Mouse (Mus musculus): ENCODE measurements around the gene Chtop. TPM values are rescaled to one million over a fixed set of nuclear protein-coding genes. Genes with fewer than 3 reads are reported as not detected.

The Chtop gene
- polyA plus RNA-seq, 2 experiments: 103 to 169 TPM

- no peak for ATAC-seq (ENCODE audit: low FRiP score, low read depth)
- no peak overlapping the region for H3K4me2 ChIP-seq (replicated peaks; ENCODE audit: low read depth, low read length, severe bottlenecking)
- TF ChIP-seq POLR2A (IDR thresholded peaks at IDR 0.05; ENCODE audit: borderline replicate concordance, extremely low read depth, insufficient read depth, insufficient read length): no peak
- H3K4me3 ChIP-seq (replicated peaks; ENCODE audit: low read length): no peak overlapping the region
- H3K27me3 ChIP-seq (ENCODE audit: control insufficient read depth, insufficient read depth, low read length): no peaks in the 10 kb centered on the region
- no peaks in the 10 kb centered on the region for H3K9me3 ChIP-seq (ENCODE audit: control insufficient read depth, low read length)
- H3K4me1 ChIP-seq (ENCODE audit: control insufficient read depth, insufficient read depth, low read length): peaks cover 21% of the 10 kb centered on the region
- H3K27ac ChIP-seq (replicated peaks; ENCODE audit: low read depth, low read length): no peak overlapping the region
- no peak for DNase-seq (ENCODE audit: low spot score)
- WGBS: 81% methylated on average over 5 of the region's 5 CpGs
- peaks cover 3% of the 10 kb centered on the region; the same call in 1 of the 2 replicates for H3K36me3 ChIP-seq (ENCODE audit: control insufficient read depth, insufficient read depth, low read length)
- no peak overlapping the region for H3K9ac ChIP-seq (ENCODE audit: low read depth, low read length, severe bottlenecking)
Observed at GRCm38 (mm10) chr3:90512276-90512675, 3.0 kb upstream of the Chtop start.

GRCm38 (mm10) chr3:90509747-90510123 is 437 bp upstream of the Chtop start:
- peak overlapping the region; percentile 95 for H3K4me3 ChIP-seq (replicated peaks; ENCODE audit: low read length)
- no peak for DNase-seq (ENCODE audit: low spot score)
- no peak overlapping the region for H3K9ac ChIP-seq (ENCODE audit: low read depth, low read length, severe bottlenecking)
- 32% methylated on average over 2 of the region's 2 CpGs for WGBS
- peak; percentile 3; the same call in 1 of the 2 replicates for ATAC-seq (ENCODE audit: low FRiP score, low read depth)
- H3K27me3 ChIP-seq (ENCODE audit: control insufficient read depth, insufficient read depth, low read length): no peaks in the 10 kb centered on the region
- no peaks in the 10 kb centered on the region for H3K9me3 ChIP-seq (ENCODE audit: control insufficient read depth, low read length)
- 0 out of 2 replicates have a peak overlapping the region, but pooled peaks have one; percentile 91 for H3K27ac ChIP-seq (replicated peaks; ENCODE audit: low read depth, low read length)
- H3K4me2 ChIP-seq (replicated peaks; ENCODE audit: low read depth, low read length, severe bottlenecking): peak overlapping the region; percentile 42
- no peak for TF ChIP-seq POLR2A (IDR thresholded peaks at IDR 0.05; ENCODE audit: borderline replicate concordance, extremely low read depth, insufficient read depth, insufficient read length)
- peaks cover 28% of the 10 kb centered on the region for H3K36me3 ChIP-seq (ENCODE audit: control insufficient read depth, insufficient read depth, low read length)
- peaks cover 15% of the 10 kb centered on the region for H3K4me1 ChIP-seq (ENCODE audit: control insufficient read depth, insufficient read depth, low read length)

- Histone ChIP-seq H3K9me3 (ENCODE audit: control insufficient read depth, low read length) (no peaks in the 10 kb centered on the region), H3K4me2 (replicated peaks; ENCODE audit: low read depth, low read length, severe bottlenecking) (peak overlapping the region; percentile 52), H3K27ac (replicated peaks; ENCODE audit: low read depth, low read length) (peak overlapping the region; percentile 91), H3K4me1 (ENCODE audit: control insufficient read depth, insufficient read depth, low read length) (peaks cover 10% of the 10 kb centered on the region), H3K27me3 (ENCODE audit: control insufficient read depth, insufficient read depth, low read length) (no peaks in the 10 kb centered on the region), H3K9ac (ENCODE audit: low read depth, low read length, severe bottlenecking) (peak overlapping the region; percentile 98), H3K4me3 (replicated peaks; ENCODE audit: low read length) (peak overlapping the region; percentile 95), H3K36me3 (ENCODE audit: control insufficient read depth, insufficient read depth, low read length) (peaks cover 40% of the 10 kb centered on the region)
- 3% methylated on average over 20 of the region's 20 CpGs for WGBS
- no peak for TF ChIP-seq POLR2A (IDR thresholded peaks at IDR 0.05; ENCODE audit: borderline replicate concordance, extremely low read depth, insufficient read depth, insufficient read length)
- DNase-seq (ENCODE audit: low spot score) (no peak), ATAC-seq (ENCODE audit: low FRiP score, low read depth) (no peak)
Observed at GRCm38 (mm10) chr3:90508287-90508949, 880 bp downstream of the Chtop start.

- ATAC-seq (ENCODE audit: low FRiP score, low read depth): no peak
- no peak overlapping the region for H3K27ac ChIP-seq (replicated peaks; ENCODE audit: low read depth, low read length)
- DNase-seq (ENCODE audit: low spot score): no peak
- H3K9ac ChIP-seq (ENCODE audit: low read depth, low read length, severe bottlenecking): no peak overlapping the region
- H3K4me3 ChIP-seq (replicated peaks; ENCODE audit: low read length): no peak overlapping the region
- peaks cover 10% of the 10 kb centered on the region for H3K4me1 ChIP-seq (ENCODE audit: control insufficient read depth, insufficient read depth, low read length)
- whole genome bisulfite sequencing: 79% methylated on average over 3 of the region's 3 CpGs
- no peaks in the 10 kb centered on the region for H3K27me3 ChIP-seq (ENCODE audit: control insufficient read depth, insufficient read depth, low read length)
- TF ChIP-seq POLR2A (IDR thresholded peaks at IDR 0.05; ENCODE audit: borderline replicate concordance, extremely low read depth, insufficient read depth, insufficient read length): no peak
- peaks cover 61% of the 10 kb centered on the region for H3K36me3 ChIP-seq (ENCODE audit: control insufficient read depth, insufficient read depth, low read length)
- no peak overlapping the region for H3K4me2 ChIP-seq (replicated peaks; ENCODE audit: low read depth, low read length, severe bottlenecking)
- H3K9me3 ChIP-seq (ENCODE audit: control insufficient read depth, low read length): no peaks in the 10 kb centered on the region
Observed at GRCm38 (mm10) chr3:90506362-90506761, 2.9 kb downstream of the Chtop start.

- no peak for TF ChIP-seq POLR2A (IDR thresholded peaks at IDR 0.05; ENCODE audit: borderline replicate concordance, extremely low read depth, insufficient read depth, insufficient read length)
- no peak overlapping the region for H3K9ac ChIP-seq (ENCODE audit: low read depth, low read length, severe bottlenecking)
- ATAC-seq (ENCODE audit: low FRiP score, low read depth): no peak
- no peak for DNase-seq (ENCODE audit: low spot score)
- H3K27me3 ChIP-seq (ENCODE audit: control insufficient read depth, insufficient read depth, low read length): no peaks in the 10 kb centered on the region
- peaks cover 69% of the 10 kb centered on the region for H3K36me3 ChIP-seq (ENCODE audit: control insufficient read depth, insufficient read depth, low read length)
- H3K4me3 ChIP-seq (replicated peaks; ENCODE audit: low read length): no peak overlapping the region
- H3K4me1 ChIP-seq (ENCODE audit: control insufficient read depth, insufficient read depth, low read length): peaks cover 10% of the 10 kb centered on the region
- WGBS: 90% methylated on average over 5 of the region's 5 CpGs
- H3K27ac ChIP-seq (replicated peaks; ENCODE audit: low read depth, low read length): no peak overlapping the region
- H3K4me2 ChIP-seq (replicated peaks; ENCODE audit: low read depth, low read length, severe bottlenecking): no peak overlapping the region
- H3K9me3 ChIP-seq (ENCODE audit: control insufficient read depth, low read length): no peaks in the 10 kb centered on the region
Observed at GRCm38 (mm10) chr3:90505216-90505615, 4.1 kb downstream of the Chtop start.
